Mouse (Mus musculus) right cerebral cortex, postnatal 4 days (tissue): Measurements from ENCODE around the gene Atoh8.
A peak's percentile ranks its signal among the peaks of the same experiment; 100 is the strongest.

ENCODE experiments used
- DNase-seq: peaks from one replicate; pipeline ENCODE4 v3.0.0-alpha.2; 2022

Gene Atoh8

GRCm38 (mm10) chr6:72189061-72189863 lies 46.1 kb downstream of the Atoh8 start:
- DNase-seq, result peak; percentile 42

- DNase-seq, result no peak
Measured at GRCm38 (mm10) chr6:72186809-72187208, 48.6 kb downstream of the Atoh8 start.

- peak; percentile 92 for DNase-seq
Measured at GRCm38 (mm10) chr6:72185893-72186490, 49.4 kb downstream of the Atoh8 start.

- DNase-seq, result no peak
Measured at GRCm38 (mm10) chr6:72184576-72184975, 50.8 kb downstream of the Atoh8 start.

GRCm38 (mm10) chr6:72179562-72180502 lies 55.5 kb downstream of the Atoh8 start:
- no peak for DNase-seq

GRCm38 (mm10) chr6:72179006-72179405 lies 56.4 kb downstream of the Atoh8 start:
- no peak for DNase-seq

- DNase-seq, result no peak
Measured at GRCm38 (mm10) chr6:72177417-72177816, 58.0 kb downstream of the Atoh8 start.

GRCm38 (mm10) chr6:72176004-72176403 lies 59.4 kb downstream of the Atoh8 start:
- DNase-seq, result no peak

- DNase-seq, result no peak
Measured at GRCm38 (mm10) chr6:72175419-72175818, 60.0 kb downstream of the Atoh8 start.

GRCm38 (mm10) chr6:72173350-72173749 lies 62.0 kb downstream of the Atoh8 start:
- no peak for DNase-seq

GRCm38 (mm10) chr6:72171391-72171790 lies 64.0 kb downstream of the Atoh8 start:
- DNase-seq, result no peak

GRCm38 (mm10) chr6:72165907-72166306 lies 69.5 kb downstream of the Atoh8 start:
- no peak for DNase-seq

- DNase-seq, result peak; percentile 95
Measured at GRCm38 (mm10) chr6:72164321-72165275, 70.8 kb downstream of the Atoh8 start.

- DNase-seq, result no peak
Measured at GRCm38 (mm10) chr6:72162155-72162890, 73.1 kb downstream of the Atoh8 start.

GRCm38 (mm10) chr6:72161751-72162150 lies 73.6 kb downstream of the Atoh8 start:
- DNase-seq, result no peak

- DNase-seq, result no peak
Measured at GRCm38 (mm10) chr6:72160991-72161390, 74.4 kb downstream of the Atoh8 start.

- no peak for DNase-seq
Measured at GRCm38 (mm10) chr6:72159861-72160395, 75.4 kb downstream of the Atoh8 start.

- DNase-seq, result no peak
Measured at GRCm38 (mm10) chr6:72158966-72159764, 76.2 kb downstream of the Atoh8 start.
